Mouse (Mus musculus) midbrain, embryonic 16.5 days (tissue): ENCODE results near the gene Gna15. TPM values are rescaled to one million over a fixed set of nuclear protein-coding genes. Genes with fewer than 3 reads are reported as not detected.

Experiments used
- ATAC-seq: fragments of 200-750 bp; cut with Nextera tagmentation; 2 replicates; pipeline ENCODE4 v1.8.0; 2017; ENCODE audit warnings: moderate TSS enrichment
- H3K27ac ChIP-seq: fragments of 300-500 bp; sonication (generic); 2 replicates; pipeline ENCODE4 v1.5.1; 2014; ENCODE audit warnings: mild to moderate bottlenecking, low read length, mixed read lengths
- H3K27me3 ChIP-seq: fragments of 300-500 bp; sonication (generic); 2 replicates; pipeline ENCODE4 v1.6.1; 2014; ENCODE audit warnings: low read depth, low read length, mixed read lengths; ENCODE audit not compliant: control insufficient read depth, insufficient read depth
- H3K36me3 ChIP-seq: fragments of 300-500 bp; sonication (generic); 2 replicates; pipeline ENCODE4 v1.6.1; 2014; ENCODE audit warnings: mild to moderate bottlenecking, low read length, moderate library complexity, mixed read lengths; ENCODE audit not compliant: control insufficient read depth, insufficient read depth
- H3K4me1 ChIP-seq: fragments of 300-500 bp; sonication (generic); 2 replicates; pipeline ENCODE4 v1.6.1; 2014; ENCODE audit warnings: mild to moderate bottlenecking, low read length, mixed read lengths; ENCODE audit not compliant: control insufficient read depth, insufficient read depth
- H3K4me2 ChIP-seq: fragments of 300-500 bp; sonication (generic); 2 replicates; pipeline ENCODE4 v1.6.1; 2014; ENCODE audit warnings: mild to moderate bottlenecking, low read length, mixed read lengths
- H3K4me3 ChIP-seq: fragments of 300-500 bp; sonication (generic); 2 replicates; pipeline ENCODE4 v1.5.1; 2014; ENCODE audit warnings: low read depth, mild to moderate bottlenecking, low read length, moderate library complexity, mixed read lengths
- H3K9ac ChIP-seq: fragments of 300-500 bp; sonication (generic); 2 replicates; pipeline ENCODE4 v1.6.1; 2014; ENCODE audit warnings: low read depth, low read length, mixed read lengths
- H3K9me3 ChIP-seq: fragments of 300-500 bp; sonication (generic); replicated peaks from 2 replicates; pipeline ENCODE4 v1.6.1; 2014; ENCODE audit warnings: mild to moderate bottlenecking, low read length, mixed read lengths; ENCODE audit not compliant: control insufficient read depth, poor library complexity, severe bottlenecking
- WGBS: fragments of 180-500 bp; shearing (Covaris S2); extraction: QIAGEN DNeasy Blood & Tissue Kit; methylation state at CpG from one replicate; pipeline ENCODE4 v1.1.7; 2014; 5-methylcytosine and 5-hydroxymethylcytosine counted together
- polyA plus RNA-seq: library from polyadenylated mRNA; unstranded; fragments of >200 nt; fragmentation: Nextera tagmentation; extraction: Ambion mirVana; gene quantifications from 2 replicates; pipeline ENCODE4 v1.2.1, GENCODE M21; 2015

Gene Gna15
- polyA plus RNA-seq, 1 experiment from 2014 or later = 0.80 TPM

DNA sequence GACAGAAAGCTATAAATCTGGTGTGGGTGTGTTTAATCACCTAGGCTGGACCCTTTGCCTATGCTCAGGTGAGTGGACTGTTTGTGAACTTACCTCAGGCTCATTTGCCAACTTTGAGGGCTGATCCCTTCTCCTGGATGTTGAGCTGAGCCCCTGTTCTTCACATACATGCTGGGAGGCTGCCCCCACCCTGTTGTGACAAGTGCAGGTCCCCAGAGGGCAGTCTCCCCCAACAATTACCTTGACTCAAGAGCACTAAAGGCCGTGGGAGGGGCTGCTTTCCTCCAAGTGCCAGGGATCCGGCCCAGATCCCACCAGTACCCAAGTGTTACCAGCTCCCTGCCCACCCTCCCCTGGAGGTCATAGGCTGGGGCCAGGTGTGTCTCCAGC lies 39.0 kb downstream of the Gna15 start:
- peaks cover 25% of the 10 kb centered on the region for H3K4me1 ChIP-seq

GRCm38 (mm10) chr10:81484441-81485059 lies 39.5 kb downstream of the Gna15 start:
- Histone ChIP-seq H3K4me2 (peak overlapping the region; percentile 22; the same call in 1 of the 2 replicates), H3K9ac (peak overlapping the region; percentile 30; the same call in 1 of the 2 replicates)
- WGBS = 32% methylated on average over 6 of the region's 6 CpGs

More for the DNA sequence above, 39.0 kb downstream of the Gna15 start:
- Histone ChIP-seq H3K9ac (peak overlapping the region; percentile 30; the same call in 1 of the 2 replicates), H3K4me2 (0 out of 2 replicates have a peak overlapping the region, but pooled peaks have one; percentile 22), H3K9me3 (no peaks in the 10 kb centered on the region), H3K27ac (peak overlapping the region; percentile 83), H3K4me3 (no peak overlapping the region), H3K27me3 (no peaks in the 10 kb centered on the region), H3K36me3 (peaks cover 30% of the 10 kb centered on the region)
- 47% methylated on average over 2 of the region's 2 CpGs for WGBS
- ATAC-seq = no peak

GRCm38 (mm10) chr10:81483983-81484382 lies 40.0 kb downstream of the Gna15 start:
- peak overlapping the region; percentile 83 for H3K27ac ChIP-seq
- no peak overlapping the region for H3K4me2 ChIP-seq
- H3K4me3 ChIP-seq = no peak overlapping the region
- no peaks in the 10 kb centered on the region for H3K9me3 ChIP-seq
- no peak for ATAC-seq
- peaks cover 22% of the 10 kb centered on the region for H3K36me3 ChIP-seq
- no peak overlapping the region for H3K9ac ChIP-seq
- H3K4me1 ChIP-seq = peaks cover 34% of the 10 kb centered on the region
- 20% methylated on average over 9 of the region's 9 CpGs for WGBS
- no peaks in the 10 kb centered on the region for H3K27me3 ChIP-seq

More at GRCm38 (mm10) chr10:81484441-81485059, 39.5 kb downstream of the Gna15 start:
- ATAC-seq = peak; percentile 36; the same call in 1 of the 2 replicates
- Histone ChIP-seq H3K27me3 (no peaks in the 10 kb centered on the region), H3K4me3 (no peak overlapping the region), H3K9me3 (no peaks in the 10 kb centered on the region), H3K36me3 (peaks cover 26% of the 10 kb centered on the region), H3K4me1 (peaks cover 30% of the 10 kb centered on the region), H3K27ac (peak overlapping the region; percentile 83)

- peaks cover 11% of the 10 kb centered on the region for H3K36me3 ChIP-seq
- ATAC-seq = peak; percentile 62
- H3K4me2 ChIP-seq = peak within 1 kb of the TSS; percentile 83
- peaks cover 46% of the 10 kb centered on the region for H3K4me1 ChIP-seq
- no peaks in the 10 kb centered on the region for H3K9me3 ChIP-seq
- peak within 1 kb of the TSS; percentile 66 for H3K4me3 ChIP-seq
- H3K27me3 ChIP-seq = no peaks in the 10 kb centered on the region
- H3K27ac ChIP-seq = peak within 1 kb of the TSS; percentile 89
- whole genome bisulfite sequencing = under 1% methylated on average over 33 of the region's 36 CpGs
- H3K9ac ChIP-seq = peak within 1 kb of the TSS; percentile 96
Observed at GRCm38 (mm10) chr10:81482533-81482889, 41.5 kb downstream of the Gna15 start, which contains the start of gene Celf5. Gene Celf5 (minus strand): TSS chr10:81482709.

GRCm38 (mm10) chr10:81481605-81482532 lies 42.2 kb downstream of the Gna15 start:
- peaks cover 51% of the 10 kb centered on the region for H3K4me1 ChIP-seq
- peak; percentile 40 for ATAC-seq
- no peaks in the 10 kb centered on the region for H3K9me3 ChIP-seq
- H3K4me3 ChIP-seq = peak overlapping the region; percentile 66
- no peaks in the 10 kb centered on the region for H3K27me3 ChIP-seq
- H3K36me3 ChIP-seq = peaks cover 5% of the 10 kb centered on the region; the same call in 1 of the 2 replicates
- H3K9ac ChIP-seq = peak overlapping the region; percentile 96
- peak overlapping the region; percentile 89 for H3K27ac ChIP-seq
- 2% methylated on average over 35 of the region's 35 CpGs for WGBS
- peak overlapping the region; percentile 83 for H3K4me2 ChIP-seq

GRCm38 (mm10) chr10:81474461-81474860 lies 49.6 kb downstream of the Gna15 start:
- no peaks in the 10 kb centered on the region for H3K9me3 ChIP-seq
- 83% methylated on average over 10 of the region's 10 CpGs for WGBS
- H3K4me1 ChIP-seq = peaks cover 55% of the 10 kb centered on the region
- H3K9ac ChIP-seq = no peak overlapping the region
- H3K4me3 ChIP-seq = no peak overlapping the region
- no peak for ATAC-seq
- H3K4me2 ChIP-seq = no peak overlapping the region
- peaks cover 9% of the 10 kb centered on the region for H3K36me3 ChIP-seq
- no peaks in the 10 kb centered on the region for H3K27me3 ChIP-seq
- H3K27ac ChIP-seq = no peak overlapping the region

- Histone ChIP-seq H3K4me2 (peak overlapping the region; percentile 86), H3K4me1 (peaks cover 44% of the 10 kb centered on the region), H3K4me3 (peak overlapping the region; percentile 47), H3K9me3 (no peaks in the 10 kb centered on the region), H3K36me3 (peaks cover 15% of the 10 kb centered on the region), H3K27me3 (no peaks in the 10 kb centered on the region), H3K9ac (peak overlapping the region; percentile 74), H3K27ac (peak overlapping the region; percentile 97)
- 2% methylated on average over 20 of the region's 22 CpGs for WGBS
- ATAC-seq = peak; percentile 83
Observed at GRCm38 (mm10) chr10:81473003-81473451, 51.0 kb downstream of the Gna15 start.

DNA sequence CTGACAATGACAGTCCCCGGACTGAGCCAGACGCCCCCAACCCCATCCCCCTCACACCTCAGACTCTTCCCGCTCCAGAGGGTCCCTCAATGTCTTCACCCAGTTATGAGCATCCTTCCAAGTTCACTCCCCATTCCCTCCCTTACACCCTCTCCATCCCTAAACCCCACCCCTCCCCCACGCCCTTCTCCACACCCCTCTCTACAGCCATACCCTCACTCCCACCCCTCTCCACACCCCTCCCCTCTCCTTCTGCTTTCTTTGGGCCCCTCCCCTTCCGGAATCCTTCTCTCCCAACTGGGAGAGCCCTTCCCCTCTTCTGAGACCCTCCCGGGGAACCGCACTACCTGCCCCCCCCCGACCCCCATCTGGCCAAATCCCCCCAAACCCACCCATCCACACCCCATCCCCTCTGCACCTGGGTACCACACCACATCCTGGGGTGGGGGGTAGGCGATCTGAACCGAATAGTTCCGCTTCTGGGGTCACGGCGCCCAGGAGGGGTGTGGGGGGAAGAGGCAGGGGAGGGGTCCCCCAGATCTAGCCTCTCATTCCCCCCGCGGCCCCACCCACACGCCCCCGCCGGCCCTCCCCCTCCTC lies 51.5 kb downstream of the Gna15 start:
- ATAC-seq = peak; percentile 47
- peak overlapping the region; percentile 74 for H3K9ac ChIP-seq
- 3% methylated on average over 9 of the region's 18 CpGs for whole genome bisulfite sequencing
- peak overlapping the region; percentile 47 for H3K4me3 ChIP-seq
- peak overlapping the region; percentile 97 for H3K27ac ChIP-seq
- peak overlapping the region; percentile 86 for H3K4me2 ChIP-seq
- no peaks in the 10 kb centered on the region for H3K27me3 ChIP-seq
- no peaks in the 10 kb centered on the region for H3K9me3 ChIP-seq
- H3K4me1 ChIP-seq = peaks cover 39% of the 10 kb centered on the region
- H3K36me3 ChIP-seq = peaks cover 20% of the 10 kb centered on the region
